Mouse (Mus musculus) left cerebral cortex, postnatal 25 days (tissue): ENCODE measurements around the gene Wdr45. TPM values are rescaled to one million over a fixed set of nuclear protein-coding genes. Genes with fewer than 3 reads are reported as not detected.
"Not testable (repeated sequence)": the region's sequence is repeated elsewhere in the genome, so short reads cannot be mapped to it uniquely, and the experiment has no call there.

ENCODE experiments used
- DNase-seq, 2 experiments: peaks; one replicate each; pipeline ENCODE4 v3.0.0; 2022; ENCODE audit warnings: low spot score in 2 of 2, mixed read lengths in 1 of 2
- intact Hi-C: fragments of 180-260 bp; cut with DNase I; formaldehyde crosslinking; loops from one replicate; pipeline ENCODE4 v1.15.1; 2025
- total RNA-seq, 2 experiments: library from RNA; stranded (reverse); gene quantifications; 2 replicates each; pipeline ENCODE4 v1.2.3; 2021

Wdr45 gene
- total RNA-seq, 2 experiments from 2014 or later = 57.6 to 61.6 TPM

- peak; percentile 83 to 95 for DNase-seq
- intact Hi-C loops = no loop called here
Measured at GRCm38 (mm10) chrX:7696954-7697381, 17.2 kb upstream of the Wdr45 start, which contains the start of gene Gpkow. Gene Gpkow (plus strand): TSS chrX:7697131.

DNA sequence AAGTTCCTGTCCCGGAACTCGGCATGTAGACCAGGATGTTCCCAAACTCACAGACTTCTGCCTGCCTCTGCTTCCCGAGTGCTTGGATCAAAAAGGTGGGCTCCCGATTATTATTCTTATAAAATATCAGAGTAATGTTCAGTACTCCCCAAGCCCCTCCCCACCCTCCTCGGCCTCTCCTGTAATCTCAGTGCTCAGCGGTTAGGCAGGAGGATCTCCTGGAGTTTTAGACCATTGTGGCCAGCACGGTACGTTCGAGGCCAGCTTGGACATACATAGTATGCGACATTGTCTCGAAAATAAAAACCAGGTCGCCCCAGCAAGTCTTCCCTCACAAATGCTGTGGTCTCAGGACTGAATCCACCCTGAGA lies 384 bp upstream of the Wdr45 start:
- DNase-seq, intact Hi-C loops: not testable (repeated sequence)

DNA sequence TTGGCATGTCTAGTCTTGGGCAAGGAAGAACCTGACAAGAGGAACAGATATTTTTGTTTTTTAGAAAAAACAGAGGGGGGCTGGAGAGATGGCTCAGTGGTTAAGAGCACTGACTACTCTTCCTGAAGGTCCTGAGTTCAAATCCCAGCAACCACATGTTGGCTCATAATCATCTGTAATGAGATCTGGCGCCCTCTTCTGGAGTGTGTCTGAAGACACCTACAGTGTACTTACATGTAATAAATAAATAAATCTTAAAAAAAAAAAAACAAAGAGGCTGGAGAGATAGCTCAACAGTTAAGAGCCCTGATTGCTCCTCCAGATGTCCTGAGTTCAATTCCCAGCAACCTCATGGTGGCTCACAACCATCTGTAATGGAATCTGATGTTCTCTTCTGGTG lies 1.9 kb downstream of the Wdr45 start:
- DNase-seq, intact Hi-C loops: not testable (repeated sequence)

DNA sequence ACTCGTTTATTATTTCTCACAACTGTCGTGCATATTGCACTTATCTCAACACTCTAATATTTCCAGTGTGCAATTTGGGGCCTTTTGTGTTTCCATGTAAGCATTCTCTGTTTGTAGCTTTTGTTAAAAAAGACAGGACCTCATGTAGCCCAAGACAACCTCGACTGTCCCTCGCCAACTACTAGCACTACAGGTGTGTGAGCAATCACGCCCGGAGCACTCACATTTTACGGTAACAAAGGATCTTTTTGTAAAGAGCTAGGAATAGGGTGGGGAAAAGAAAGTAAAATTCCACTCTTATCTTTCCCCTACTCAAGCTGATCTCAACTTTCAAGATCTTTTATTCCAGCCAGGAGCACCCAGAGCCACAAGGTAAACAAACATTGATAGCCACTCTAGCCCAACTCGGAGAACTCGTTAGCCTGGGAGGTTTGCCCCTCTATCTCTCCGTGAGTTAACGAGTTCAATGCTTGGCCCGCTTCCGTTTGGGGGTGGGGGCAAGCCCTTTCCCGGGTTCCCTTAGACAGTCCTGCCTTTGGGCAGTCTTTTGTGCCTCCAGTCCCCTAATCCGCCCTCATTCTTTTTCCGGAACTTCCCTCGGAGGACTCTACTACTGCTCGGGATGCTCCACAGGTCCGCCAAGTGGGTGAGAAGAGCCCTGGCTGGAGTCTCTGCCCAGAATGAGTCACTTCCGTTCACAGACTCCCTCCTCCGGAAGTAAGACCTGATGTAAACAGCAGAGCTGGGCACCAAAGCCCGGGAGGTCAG lies 7.6 kb downstream of the Wdr45 start, which contains the start of gene Gm45208:
Gm45208 (plus strand) TSS at position 732 of the 768 bp plus-strand sequence.
- intact Hi-C loops = no loop called here
- DNase-seq = peak; percentile 61 to 81

DNA sequence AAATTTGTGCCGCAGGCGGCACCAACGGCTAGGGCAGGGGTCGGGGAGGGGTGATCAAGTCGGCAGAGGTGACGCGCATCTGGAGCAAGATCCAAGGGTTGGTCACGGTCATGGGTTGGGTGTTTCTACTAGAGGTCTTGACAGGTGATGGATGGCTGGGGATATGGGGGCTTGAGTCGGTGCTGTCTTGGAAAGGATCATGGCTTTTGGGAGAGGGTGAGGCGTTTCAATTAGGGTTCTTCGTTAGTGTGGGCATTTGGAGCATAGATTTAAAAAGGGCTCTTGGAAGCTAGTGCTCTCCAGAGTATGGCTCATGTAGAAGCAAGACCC lies 8.1 kb downstream of the Wdr45 start:
- intact Hi-C loops = no loop called here

DNA sequence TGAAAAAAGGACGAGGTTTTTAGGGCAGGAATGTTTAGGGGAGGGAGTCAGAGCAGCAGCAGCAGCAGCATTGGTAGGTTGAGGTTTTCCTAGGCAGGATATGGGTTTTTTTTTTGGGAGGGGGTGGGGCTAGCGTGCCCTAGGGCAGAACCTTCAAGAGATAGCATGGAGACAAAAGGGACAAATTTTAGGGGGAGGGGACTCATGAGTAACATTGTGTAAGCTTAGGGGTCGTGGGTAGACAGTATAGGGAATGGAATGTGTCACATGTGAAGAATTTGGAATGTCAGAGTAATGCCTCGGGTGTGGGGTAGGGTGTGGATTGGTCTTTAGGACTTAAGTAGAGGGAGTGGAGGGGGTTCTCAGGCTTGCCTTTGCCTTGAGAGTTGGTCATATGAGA lies 8.6 kb downstream of the Wdr45 start:
- intact Hi-C loops = no loop called here
- no peak for DNase-seq

More for the DNA sequence above, 8.1 kb downstream of the Wdr45 start:
- no peak for DNase-seq

GRCm38 (mm10) chrX:7724135-7724534 lies 10.0 kb downstream of the Wdr45 start:
- DNase-seq = no peak
- intact Hi-C loops = no loop called here

GRCm38 (mm10) chrX:7725841-7726240 lies 11.7 kb downstream of the Wdr45 start:
- no peak for DNase-seq
- intact Hi-C loops = no loop called here

DNA sequence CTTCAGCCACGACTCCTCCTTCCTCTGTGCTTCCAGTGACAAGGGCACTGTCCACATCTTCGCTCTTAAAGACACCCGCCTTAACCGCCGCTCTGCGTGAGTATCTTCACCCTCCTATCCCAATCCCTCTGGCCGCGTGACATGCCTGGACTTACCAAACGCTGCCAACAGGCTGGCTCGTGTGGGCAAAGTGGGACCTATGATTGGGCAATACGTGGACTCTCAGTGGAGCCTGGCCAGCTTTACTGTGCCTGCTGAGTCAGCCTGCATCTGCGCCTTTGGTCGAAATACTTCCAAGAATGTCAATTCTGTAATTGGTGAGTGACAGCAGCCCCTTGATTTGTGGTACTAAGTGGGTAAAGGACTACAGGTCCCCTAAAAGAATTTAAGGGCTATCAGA lies 13.0 kb downstream of the Wdr45 start:
- DNase-seq = no peak
- intact Hi-C loops = no loop called here

DNA sequence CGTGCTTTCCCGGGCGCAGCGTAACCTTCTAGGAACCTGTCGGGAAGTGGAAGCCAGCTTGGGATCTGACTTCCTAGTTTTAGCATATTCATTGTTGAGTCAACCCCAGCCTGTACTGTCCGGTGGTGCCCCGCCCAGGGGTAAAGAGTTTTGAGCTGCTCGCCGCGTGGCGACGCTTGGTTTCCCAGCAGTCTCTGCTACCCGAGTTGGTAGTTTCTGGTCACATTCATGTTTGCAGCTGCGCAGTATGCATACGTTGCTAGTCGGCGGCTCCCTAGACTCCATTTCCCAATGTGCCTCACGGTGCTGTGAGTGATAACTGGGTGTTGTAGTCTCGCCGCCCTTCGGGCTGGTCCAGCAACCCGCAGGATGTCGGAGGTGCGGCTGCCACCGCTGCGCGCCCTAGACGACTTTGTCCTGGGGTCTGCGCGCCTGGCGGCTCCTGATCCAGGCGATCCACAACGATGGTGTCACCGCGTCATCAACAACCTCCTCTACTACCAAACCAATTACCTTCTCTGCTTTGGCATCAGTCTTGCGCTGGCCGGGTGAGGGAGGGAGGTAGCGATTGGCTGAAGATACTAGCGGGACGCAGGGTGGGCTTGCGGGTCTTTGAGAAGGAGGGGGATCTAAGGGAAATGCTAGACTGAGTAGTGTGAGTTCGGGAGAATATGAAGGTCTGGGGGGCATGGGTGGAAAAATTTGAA lies 14.2 kb downstream of the Wdr45 start, which contains the start of gene Praf2:
Praf2 (plus strand) TSS at position 225 of the 707 bp plus-strand sequence.
- peak; percentile 79 to 95 for DNase-seq

GRCm38 (mm10) chrX:7728922-7729265 lies 14.8 kb downstream of the Wdr45 start:
- no peak for DNase-seq
- intact Hi-C loops = no loop called here

More for the DNA sequence above, 14.2 kb downstream of the Wdr45 start, which contains the start of gene Praf2:
- intact Hi-C loops = no loop called here

DNA sequence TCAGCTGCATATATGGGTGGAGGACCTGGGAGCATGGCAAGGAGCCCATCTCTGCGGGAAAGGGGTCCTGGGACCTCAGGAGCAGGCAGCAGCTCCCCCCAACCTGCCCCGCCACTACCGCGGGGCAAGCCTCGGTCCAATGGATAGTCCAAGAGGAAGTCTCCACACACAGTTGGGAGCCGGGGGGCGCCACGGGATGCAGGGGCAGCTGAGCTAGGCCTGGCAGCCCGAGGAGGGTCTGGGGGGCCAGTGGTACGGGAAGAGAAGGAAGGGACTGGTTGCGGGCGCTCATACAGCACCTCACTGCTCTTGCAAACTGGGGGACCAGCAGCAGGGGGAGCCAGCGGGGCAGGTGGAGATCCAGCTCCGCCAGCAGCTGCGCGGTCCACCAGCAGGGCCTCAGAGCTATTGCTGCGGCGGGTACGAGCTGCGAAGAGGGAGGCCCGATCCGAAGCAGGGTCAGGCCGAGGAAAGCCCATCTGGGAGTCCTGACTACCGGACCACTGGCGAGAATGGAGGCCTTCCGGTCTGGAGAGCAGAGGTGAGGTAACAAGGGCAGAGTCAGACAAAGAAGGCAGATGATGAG lies 19.5 kb downstream of the Wdr45 start:
- peak in 1 of 2 experiments; percentile 35 for DNase-seq
- intact Hi-C loops = no loop called here

DNA sequence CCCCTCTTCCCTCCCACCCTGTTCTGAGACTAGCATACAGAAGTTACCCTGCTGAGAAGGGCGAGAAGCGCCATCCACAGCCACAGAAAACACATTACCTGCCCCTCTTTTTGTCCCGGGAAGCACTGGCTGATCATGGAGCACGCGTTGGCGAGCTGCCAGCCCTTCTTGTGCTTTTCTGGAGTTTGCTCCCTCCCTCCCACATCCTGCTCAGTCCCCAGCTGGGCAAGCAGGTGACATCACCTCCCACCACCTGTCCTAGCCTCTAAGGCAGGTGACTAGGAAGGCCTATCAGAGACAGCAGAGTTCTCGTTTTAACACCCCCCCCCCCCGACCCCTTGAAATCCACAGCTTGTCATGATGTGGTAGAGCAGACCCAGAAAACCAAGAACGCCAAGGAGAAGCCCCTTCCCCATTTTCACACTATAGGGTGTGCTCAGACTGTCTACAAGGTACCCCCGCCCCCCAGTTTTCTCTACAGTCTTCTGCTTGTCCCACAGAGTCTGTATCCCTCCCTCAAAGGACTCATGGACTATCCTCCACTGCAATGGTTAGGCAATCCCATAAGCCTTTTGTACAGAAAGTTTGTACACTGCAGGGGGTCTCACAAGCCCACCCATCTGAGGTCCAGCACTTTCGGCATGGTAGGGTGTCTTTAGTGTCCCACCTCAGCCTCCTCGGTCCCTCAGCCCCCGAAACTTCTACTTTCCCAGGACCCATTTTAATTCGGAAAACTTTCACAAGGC lies 25.4 kb downstream of the Wdr45 start:
- DNase-seq = no peak
- intact Hi-C loops = no loop called here

GRCm38 (mm10) chrX:7740082-7740819 lies 26.1 kb downstream of the Wdr45 start:
- intact Hi-C loops = no loop called here
- DNase-seq = no peak

- no peak for DNase-seq
- intact Hi-C loops = no loop called here
Measured at GRCm38 (mm10) chrX:7741103-7741502, 27.0 kb downstream of the Wdr45 start.

DNA sequence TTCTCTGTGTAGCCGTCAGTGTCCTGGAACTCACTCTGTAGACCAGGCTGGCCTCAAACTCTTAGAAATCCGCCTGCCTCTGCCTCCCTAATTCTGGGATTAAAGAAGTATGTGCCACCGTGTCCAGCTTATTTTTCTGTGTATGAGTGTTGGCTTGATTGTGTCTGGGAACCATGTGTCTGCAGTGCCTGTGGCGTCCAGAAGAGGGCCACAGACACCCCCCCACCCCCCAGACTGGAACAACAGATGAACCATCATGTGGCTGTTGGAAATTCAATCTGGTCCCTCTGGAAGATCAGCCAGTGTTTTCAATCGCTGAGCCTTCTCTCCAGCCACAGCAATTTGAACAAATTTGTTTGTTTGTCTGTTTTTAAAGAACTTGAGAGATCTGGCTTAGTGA lies 29.3 kb downstream of the Wdr45 start:
- DNase-seq = no peak
- intact Hi-C loops = no loop called here

DNA sequence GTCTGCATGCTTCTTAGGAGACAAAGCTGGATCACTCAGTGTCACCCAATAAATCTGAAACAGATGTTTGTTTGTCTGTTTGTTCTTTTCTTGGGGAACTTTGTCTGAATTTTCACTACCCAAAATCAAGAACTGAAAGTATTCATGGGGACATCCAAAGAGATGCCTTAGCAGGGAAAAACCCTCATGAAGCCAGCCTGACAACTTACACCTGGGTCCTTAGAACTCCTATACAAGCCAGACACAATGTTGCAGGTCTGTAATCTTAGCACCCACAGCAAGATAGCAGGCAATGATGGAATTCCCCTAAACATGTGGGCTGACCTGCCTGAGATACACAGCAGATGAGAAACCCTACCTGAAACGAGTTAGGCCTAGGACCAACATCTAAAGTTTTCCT lies 30.8 kb downstream of the Wdr45 start:
- no peak for DNase-seq
- intact Hi-C loops = no loop called here

GRCm38 (mm10) chrX:7745429-7745828 lies 31.3 kb downstream of the Wdr45 start:
- no peak for DNase-seq
- intact Hi-C loops = no loop called here

GRCm38 (mm10) chrX:7750432-7751116 lies 36.4 kb downstream of the Wdr45 start, which contains the start of gene Ccdc120:
Gene Ccdc120 (minus strand): TSS chrX:7750905.
- peak; percentile 72 to 86 for DNase-seq
- intact Hi-C loops = no loop called here
